ENCODE assay signal across 8 mouse cellular contexts in the genomic region with DNA sequence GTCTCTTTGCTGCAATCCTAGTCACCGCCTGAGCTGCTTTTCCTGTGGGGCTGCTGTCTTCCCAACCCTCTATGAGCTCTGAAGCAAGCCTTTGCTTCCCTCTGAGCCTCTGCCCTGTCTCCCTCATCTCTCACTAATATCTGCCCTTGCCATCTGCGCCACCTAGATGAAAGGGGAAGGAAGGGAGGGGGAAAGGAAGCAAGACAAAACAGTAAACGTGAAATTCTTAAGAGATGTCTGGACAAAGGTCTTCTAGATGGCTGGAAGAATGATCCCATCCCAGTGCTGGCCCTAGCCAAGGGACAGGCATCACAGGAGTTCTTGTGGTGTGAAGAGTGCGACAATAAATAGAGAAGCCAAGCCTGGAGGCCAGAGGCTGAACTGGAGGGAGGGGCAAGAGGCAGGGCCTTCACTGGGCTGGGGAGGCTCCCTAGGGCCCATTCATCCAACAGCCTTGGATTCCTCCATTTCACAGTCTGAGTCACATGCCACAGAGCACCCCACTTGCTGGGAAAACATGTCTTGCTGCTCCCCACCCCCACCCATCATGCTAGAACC. TPM values are rescaled to one million over a fixed set of nuclear protein-coding genes. Genes with fewer than 3 reads are reported as not detected.
DNase-seq lines count a peak whose midpoint lies in the region; ATAC-seq lines count a peak whose summit lies in the region.

No protein-coding gene starts in this region.

- no peak overlapping the region for H3K9ac ChIP-seq in midbrain, embryonic 13.5 days (replicated peaks)
- H3K9ac ChIP-seq in midbrain, embryonic 15.5 days, result no peak overlapping the region
- H3K9ac ChIP-seq in neural tube, embryonic 14.5 days (replicated peaks; ENCODE audit: low read depth, low read length), result 0 out of 2 replicates have a peak overlapping the region, but pooled peaks have one; percentile 7

- ATAC-seq in midbrain, embryonic 13.5 days, result no peak
- no peak for ATAC-seq in midbrain, embryonic 15.5 days (replicated peaks)
- no peak for ATAC-seq in neural tube, embryonic 14.5 days (ENCODE audit: low read depth)

- no peaks in the 10 kb centered on the region for H3K9me3 ChIP-seq in midbrain, embryonic 13.5 days
- no peaks in the 10 kb centered on the region for H3K9me3 ChIP-seq in midbrain, embryonic 15.5 days
- no peaks in the 10 kb centered on the region for H3K9me3 ChIP-seq in neural tube, embryonic 14.5 days (ENCODE audit: control insufficient read depth, low read length)

- H3K4me1 ChIP-seq in midbrain, embryonic 13.5 days (replicated peaks), result peaks cover 10% of the 10 kb centered on the region
- H3K4me1 ChIP-seq in midbrain, embryonic 15.5 days, result 0 out of 2 replicates have a peak, but pooled peaks cover 6% of the 10 kb centered on the region
- no peaks in the 10 kb centered on the region for H3K4me1 ChIP-seq in neural tube, embryonic 14.5 days (ENCODE audit: control insufficient read depth, insufficient read depth, low read length)

- no peak overlapping the region for H3K4me2 ChIP-seq in midbrain, embryonic 13.5 days (replicated peaks)
- no peak overlapping the region for H3K4me2 ChIP-seq in midbrain, embryonic 15.5 days
- H3K4me2 ChIP-seq in neural tube, embryonic 14.5 days (ENCODE audit: low read depth, low read length), result no peak overlapping the region

- no peak overlapping the region for H3K4me3 ChIP-seq in midbrain, embryonic 13.5 days (replicated peaks)
- no peak overlapping the region for H3K4me3 ChIP-seq in midbrain, embryonic 15.5 days
- H3K4me3 ChIP-seq in neural tube, embryonic 14.5 days (ENCODE audit: low read depth, low read length), result no peak overlapping the region

- no peaks in the 10 kb centered on the region for H3K36me3 ChIP-seq in midbrain, embryonic 13.5 days
- no peaks in the 10 kb centered on the region for H3K36me3 ChIP-seq in midbrain, embryonic 15.5 days (replicated peaks)
- no peaks in the 10 kb centered on the region for H3K36me3 ChIP-seq in neural tube, embryonic 14.5 days (ENCODE audit: control insufficient read depth, insufficient read depth, low read length)

- intact Hi-C loops in gastrocnemius, postnatal 14 days (cut with DNase I; ENCODE audit: low total_unique reads), result loop anchor here (5.0 kb wide), 1 partner anchor 35 kb away; no protein-coding TSS in a partner anchor

- H3K27ac ChIP-seq in midbrain, embryonic 13.5 days, result peak overlapping the region; percentile 9; the same call in 1 of the 2 replicates
- no peak overlapping the region for H3K27ac ChIP-seq in midbrain, embryonic 15.5 days
- H3K27ac ChIP-seq in neural tube, embryonic 14.5 days (ENCODE audit: low read depth, low read length), result no peak overlapping the region

- peak; percentile 52 for DNase-seq in gastrocnemius, postnatal 14 days
- DNase-seq in kidney, adult 8-10 months, result peak; percentile 23 to 48
- no peak for DNase-seq in right cerebral cortex, adult 2 months (ENCODE audit: low spot score in 2 of 2)
- DNase-seq in testis, postnatal 10 days (ENCODE audit: low spot score), result no peak
- no peak for DNase-seq in layer of hippocampus, postnatal 10 days (ENCODE audit: low spot score in 2 of 2)

- H3K27me3 ChIP-seq in midbrain, embryonic 13.5 days, result no peaks in the 10 kb centered on the region
- H3K27me3 ChIP-seq in midbrain, embryonic 15.5 days (replicated peaks), result no peaks in the 10 kb centered on the region
- no peaks in the 10 kb centered on the region for H3K27me3 ChIP-seq in neural tube, embryonic 14.5 days (ENCODE audit: control insufficient read depth, insufficient read depth, low read length)

- WGBS in midbrain, embryonic 13.5 days, result 61% methylated on average over 4 of the region's 4 CpGs
- WGBS in midbrain, embryonic 15.5 days, result 51% methylated on average over 4 of the region's 4 CpGs
- 45% methylated on average over 4 of the region's 4 CpGs for WGBS in neural tube, embryonic 14.5 days

RNA-seq across cellular contexts. Expression of gene Slco2b1, which starts 4.0 kb away (rescaled TPM):
- polyA plus RNA-seq in midbrain, embryonic 13.5 days (2015; fragmentation: Nextera tagmentation; extraction: Ambion mirVana), result 4.1 and 5.0 TPM in 2 replicates
- 6.0 and 7.2 TPM in 2 replicates for polyA plus RNA-seq in midbrain, embryonic 15.5 days (2015; fragmentation: Nextera tagmentation; extraction: Ambion mirVana)
- total RNA-seq in gastrocnemius, postnatal 14 days (2021), result 1 to 10 TPM; 6.4 to 7.5 TPM
- 3.4 and 5.5 TPM in 2 replicates for polyA plus RNA-seq in neural tube, embryonic 14.5 days (2014; fragmentation: Nextera tagmentation; extraction: Ambion mirVana)
- total RNA-seq in layer of hippocampus, postnatal 10 days (2021), result 10 to 100 TPM; 14.8 to 15.4 TPM

RNA-seq across cellular contexts. Expression of gene Olfr520, which starts 23.0 kb away (rescaled TPM):
- not detected in 2 replicates for polyA plus RNA-seq in midbrain, embryonic 13.5 days (2015; fragmentation: Nextera tagmentation; extraction: Ambion mirVana)
- not detected in 2 replicates for polyA plus RNA-seq in midbrain, embryonic 15.5 days (2015; fragmentation: Nextera tagmentation; extraction: Ambion mirVana)
- under 1 TPM in 1 of 2 experiments, not detected in 1; 0.31 TPM for total RNA-seq in gastrocnemius, postnatal 14 days (2021)
- not detected in 2 replicates for polyA plus RNA-seq in neural tube, embryonic 14.5 days (2014; fragmentation: Nextera tagmentation; extraction: Ambion mirVana)
- total RNA-seq in layer of hippocampus, postnatal 10 days (2021), result not detected

RNA-seq across cellular contexts. Expression of gene Olfr521, which starts 56.2 kb away (rescaled TPM):
- not detected in 2 replicates for polyA plus RNA-seq in midbrain, embryonic 13.5 days (2015; fragmentation: Nextera tagmentation; extraction: Ambion mirVana)
- not detected in 2 replicates for polyA plus RNA-seq in midbrain, embryonic 15.5 days (2015; fragmentation: Nextera tagmentation; extraction: Ambion mirVana)
- total RNA-seq in gastrocnemius, postnatal 14 days (2021), result not detected
- polyA plus RNA-seq in neural tube, embryonic 14.5 days (2014; fragmentation: Nextera tagmentation; extraction: Ambion mirVana), result not detected in 2 replicates
- not detected for total RNA-seq in layer of hippocampus, postnatal 10 days (2021)

Comparison
In these comparisons a context has a peak if more than half of its experiments do, and no peak if none do; other contexts are left out.
1. DNase-seq: peak in gastrocnemius, postnatal 14 days (single experiment) and kidney, adult 8-10 months (2 of 2); none in right cerebral cortex, adult 2 months (0 of 2), testis, postnatal 10 days (single experiment) and layer of hippocampus, postnatal 10 days (0 of 2).